Mouse (Mus musculus): ENCODE results near the gene Rab35.

DNA sequence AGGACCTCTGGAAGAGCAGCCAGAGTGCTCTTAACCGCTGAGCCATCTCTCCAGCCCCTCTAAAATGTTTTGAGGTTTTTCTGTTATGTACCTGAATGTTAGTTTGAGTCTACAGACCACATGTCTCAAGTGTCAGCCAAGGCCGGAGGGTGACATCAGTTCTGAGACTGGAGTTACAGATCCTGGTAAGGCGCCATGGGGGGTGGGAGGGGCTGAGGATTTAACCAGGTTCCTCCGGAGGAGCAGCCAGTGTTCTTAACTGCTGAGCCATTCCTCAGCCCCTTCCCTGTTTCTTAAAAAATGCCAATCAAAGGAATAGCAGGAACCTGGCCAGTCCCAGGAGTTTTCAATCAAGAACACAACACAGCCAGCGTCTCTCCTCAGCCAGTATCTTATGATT, 1.4 kb upstream of the Rab35 start:
- TF ChIP-seq CTCF (conservative IDR thresholded peaks at IDR 0.05 in 1 of 2, IDR thresholded peaks at IDR 0.05 in 1 of 2; ENCODE audit: low read depth in 2 of 2, low read length in 2 of 2): no peak
- TF ChIP-seq PAX5 (IDR thresholded peaks at IDR 0.05; ENCODE audit: low read length): no peak
- no peak for TF ChIP-seq EP300 (IDR thresholded peaks at IDR 0.05; ENCODE audit: low read length)
- TF ChIP-seq SIN3A (IDR thresholded peaks at IDR 0.05; ENCODE audit: low read length): no peak
- TF ChIP-seq RAD21 (IDR thresholded peaks at IDR 0.05; ENCODE audit: low read depth, low read length): no peak
- TF ChIP-seq MXI1 (IDR thresholded peaks at IDR 0.05; ENCODE audit: low read depth, low read length): no peak
- no peak for TF ChIP-seq BHLHE40 (IDR thresholded peaks at IDR 0.05; ENCODE audit: low read depth, low read length)
- TF ChIP-seq ZKSCAN1 (IDR thresholded peaks at IDR 0.05; ENCODE audit: borderline replicate concordance, low read depth, low read length): no peak
- no peak for TF ChIP-seq USF1 (IDR thresholded peaks at IDR 0.05; ENCODE audit: low read depth, low read length)
- no peak for TF ChIP-seq TCF12 (IDR thresholded peaks at IDR 0.05; ENCODE audit: low read depth, low read length)

All from CH12.LX (cell line).